In genomic region chr17:90815306-90815705, GRCm38 (mm10) we compare ENCODE assay signal across 16 mouse cellular contexts.
"Had no signal": no experiment of that assay in that cellular context is flagged by ENCODE, and none has a peak within 500 bp of the region (broad histone marks: within the 10 kb centered on the region; RNA-seq: fewer than 3 reads in every experiment).

No protein-coding gene starts in this region.

- H3K9me3 ChIP-seq: liver, embryonic 13.5 days; midbrain, embryonic 12.5 days; midbrain, embryonic 15.5 days; neural tube, embryonic 13.5 days had no signal

- H3K4me3 ChIP-seq: liver, embryonic 13.5 days; midbrain, embryonic 12.5 days; midbrain, embryonic 15.5 days; neural tube, embryonic 13.5 days had no signal

- DNase-seq: kidney, adult 18-20 months; kidney, postnatal 25 days; liver, embryonic 13.5 days; lung, adult 2 months; lung, postnatal 14 days; retina, postnatal 1 day; right cerebral cortex, postnatal 25 days; thymus, adult 2 months; thymus, postnatal 14 days; thymus, postnatal 4 days had no signal

- H3K36me3 ChIP-seq: liver, embryonic 13.5 days; midbrain, embryonic 12.5 days; midbrain, embryonic 15.5 days; neural tube, embryonic 13.5 days had no signal

- H3K27ac ChIP-seq: kidney, postnatal 0 days; liver, embryonic 13.5 days; macrophage; midbrain, embryonic 12.5 days; midbrain, embryonic 15.5 days; neural tube, embryonic 13.5 days; stomach, postnatal 0 days had no signal

- H3K27me3 ChIP-seq: liver, embryonic 13.5 days; midbrain, embryonic 12.5 days; midbrain, embryonic 15.5 days; neural tube, embryonic 13.5 days had no signal

- H3K9ac ChIP-seq: liver, embryonic 13.5 days; midbrain, embryonic 12.5 days; midbrain, embryonic 15.5 days; neural tube, embryonic 13.5 days had no signal

- H3K4me1 ChIP-seq: liver, embryonic 13.5 days; midbrain, embryonic 12.5 days; midbrain, embryonic 15.5 days; neural tube, embryonic 13.5 days had no signal
